Mouse (Mus musculus) forebrain, embryonic 12.5 days (tissue): Measurements from ENCODE around the gene Borcs5. TPM values are rescaled to one million over a fixed set of nuclear protein-coding genes. Genes with fewer than 3 reads are reported as not detected.
A peak's percentile ranks its signal among the peaks of the same experiment; 100 is the strongest.

Experiments
- ATAC-seq: fragments of 200-750 bp; cut with Nextera tagmentation; 2 replicates; pipeline ENCODE4 v1.8.0; 2017; ENCODE audit warnings: moderate TSS enrichment; ENCODE audit not compliant: low FRiP score
- H3K27ac ChIP-seq: fragments of 300-500 bp; sonication (generic); 2 replicates; pipeline ENCODE4 v1.5.1; 2016; ENCODE audit warnings: mild to moderate bottlenecking
- H3K27me3 ChIP-seq: fragments of 300-500 bp; sonication (generic); 2 replicates; pipeline ENCODE4 v1.6.1; 2016; ENCODE audit warnings: mild to moderate bottlenecking
- H3K36me3 ChIP-seq: fragments of 300-500 bp; sonication (generic); replicated peaks from 2 replicates; pipeline ENCODE4 v1.6.1; 2016; ENCODE audit warnings: mild to moderate bottlenecking
- H3K4me1 ChIP-seq: fragments of 300-500 bp; sonication (generic); 2 replicates; pipeline ENCODE4 v1.6.1; 2016
- H3K4me2 ChIP-seq: fragments of 300-500 bp; sonication (generic); 2 replicates; pipeline ENCODE4 v1.6.1; 2016; ENCODE audit warnings: mild to moderate bottlenecking, moderate library complexity
- H3K4me3 ChIP-seq: fragments of 300-500 bp; sonication (generic); replicated peaks from 2 replicates; pipeline ENCODE4 v1.5.1; 2016; ENCODE audit warnings: mild to moderate bottlenecking
- H3K9ac ChIP-seq: fragments of 300-500 bp; sonication (generic); 2 replicates; pipeline ENCODE4 v1.6.1; 2016; ENCODE audit warnings: mild to moderate bottlenecking
- H3K9me3 ChIP-seq: fragments of 300-500 bp; sonication (generic); 2 replicates; pipeline ENCODE4 v1.6.1; 2016
- WGBS: fragments of 180-500 bp; shearing (Covaris S2); methylation state at CpG from one replicate; pipeline ENCODE4 v1.1.7; 2016; 5-methylcytosine and 5-hydroxymethylcytosine counted together
- polyA plus RNA-seq: library from polyadenylated mRNA; unstranded; fragments of >200 nt; fragmentation: Nextera tagmentation; extraction: Ambion mirVana; gene quantifications from 2 replicates; pipeline ENCODE4 v1.2.1, GENCODE M21; 2016

The Borcs5 gene
- polyA plus RNA-seq, 1 experiment from 2014 or later, result 35.8 TPM

DNA sequence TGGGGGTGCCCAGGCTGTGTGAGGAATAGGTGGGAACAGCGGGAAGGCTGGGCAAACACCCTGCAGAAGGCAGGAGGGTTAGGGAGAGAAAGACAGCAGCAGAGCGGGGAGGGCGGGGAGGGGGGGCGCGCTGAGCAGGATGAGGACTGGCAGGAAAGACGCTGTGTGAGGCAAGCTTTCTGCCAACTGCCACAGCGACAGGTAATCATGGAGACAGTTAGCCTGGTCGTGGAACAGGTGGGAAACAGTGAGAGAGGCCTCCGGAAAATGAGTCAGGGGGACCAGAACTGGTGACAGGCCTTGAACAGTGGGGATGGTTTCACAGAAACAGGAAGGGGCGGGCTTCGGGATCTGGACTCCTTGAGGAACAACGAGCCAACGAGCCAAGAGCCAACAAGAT, 27.4 kb upstream of the Borcs5 start:
- WGBS, result 79% methylated on average over 13 of the region's 13 CpGs
- H3K27ac ChIP-seq, result no peak overlapping the region
- no peaks in the 10 kb centered on the region for H3K36me3 ChIP-seq

DNA sequence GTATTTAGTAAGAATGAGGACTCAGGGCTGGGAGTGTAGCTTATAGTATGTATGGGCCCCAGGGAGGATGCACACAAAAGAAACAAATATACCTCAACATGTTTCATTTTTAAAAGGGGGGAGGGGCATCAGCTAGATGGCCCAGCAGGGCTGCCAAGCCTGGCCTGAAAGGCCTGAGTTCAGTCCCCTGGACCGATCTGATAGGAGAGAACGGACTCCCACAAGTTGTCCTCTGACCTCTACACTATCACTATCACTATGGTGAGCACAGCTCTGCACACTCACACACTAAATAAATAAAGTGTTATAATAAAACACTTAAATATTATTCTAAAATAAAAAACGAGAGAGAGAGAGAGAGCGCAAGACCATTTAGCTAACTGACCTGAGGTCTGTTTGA, 25.0 kb upstream of the Borcs5 start:
- ATAC-seq, result no peak

More for the DNA sequence above, 27.4 kb upstream of the Borcs5 start:
- Histone ChIP-seq H3K9ac (no peak overlapping the region), H3K4me2 (no peak overlapping the region), H3K4me1 (no peaks in the 10 kb centered on the region), H3K4me3 (no peak overlapping the region), H3K27me3 (no peaks in the 10 kb centered on the region), H3K9me3 (no peaks in the 10 kb centered on the region)
- no peak for ATAC-seq

GRCm38 (mm10) chr6:134614723-134615648, 24.3 kb upstream of the Borcs5 start:
- Histone ChIP-seq H3K9ac (no peak overlapping the region), H3K27ac (no peak overlapping the region), H3K4me3 (no peak overlapping the region), H3K9me3 (no peaks in the 10 kb centered on the region), H3K4me2 (no peak overlapping the region), H3K4me1 (no peaks in the 10 kb centered on the region), H3K36me3 (no peaks in the 10 kb centered on the region), H3K27me3 (no peaks in the 10 kb centered on the region)
- 25% methylated on average over 16 of the region's 16 CpGs for WGBS
- ATAC-seq, result peak; percentile 70

More for the DNA sequence above, 25.0 kb upstream of the Borcs5 start:
- Histone ChIP-seq H3K9me3 (no peaks in the 10 kb centered on the region), H3K36me3 (no peaks in the 10 kb centered on the region), H3K4me3 (no peak overlapping the region), H3K4me1 (no peaks in the 10 kb centered on the region), H3K4me2 (no peak overlapping the region), H3K9ac (no peak overlapping the region), H3K27me3 (no peaks in the 10 kb centered on the region), H3K27ac (no peak overlapping the region)
- WGBS, result 79% methylated on average over 4 of the region's 4 CpGs

DNA sequence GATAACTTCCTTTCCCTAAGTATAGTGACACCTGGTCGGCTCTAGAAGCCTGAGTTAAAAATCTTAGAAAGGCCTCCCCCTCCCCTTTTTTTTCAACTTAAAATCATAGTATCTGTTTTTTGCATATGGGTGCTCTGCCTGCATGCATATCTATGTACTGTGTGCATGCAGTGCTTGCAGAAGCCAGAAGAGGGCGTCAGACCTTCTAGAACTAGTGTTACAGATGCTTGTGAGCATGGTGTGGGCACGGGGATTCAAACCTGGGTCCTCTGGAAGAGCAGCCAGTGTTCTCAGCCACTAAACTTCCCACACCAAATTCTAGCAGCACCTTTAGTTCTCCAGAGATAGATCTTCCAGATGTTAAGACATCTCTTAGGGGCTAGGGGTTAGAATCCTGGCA, 21.7 kb upstream of the Borcs5 start:
- no peak overlapping the region for H3K4me2 ChIP-seq
- H3K9ac ChIP-seq, result no peak overlapping the region
- H3K27ac ChIP-seq, result no peak overlapping the region
- no peaks in the 10 kb centered on the region for H3K4me1 ChIP-seq
- WGBS, result 58% methylated on average over 3 of the region's 3 CpGs
- no peak for ATAC-seq
- no peak overlapping the region for H3K4me3 ChIP-seq
- no peaks in the 10 kb centered on the region for H3K9me3 ChIP-seq
- H3K36me3 ChIP-seq, result no peaks in the 10 kb centered on the region
- no peaks in the 10 kb centered on the region for H3K27me3 ChIP-seq

DNA sequence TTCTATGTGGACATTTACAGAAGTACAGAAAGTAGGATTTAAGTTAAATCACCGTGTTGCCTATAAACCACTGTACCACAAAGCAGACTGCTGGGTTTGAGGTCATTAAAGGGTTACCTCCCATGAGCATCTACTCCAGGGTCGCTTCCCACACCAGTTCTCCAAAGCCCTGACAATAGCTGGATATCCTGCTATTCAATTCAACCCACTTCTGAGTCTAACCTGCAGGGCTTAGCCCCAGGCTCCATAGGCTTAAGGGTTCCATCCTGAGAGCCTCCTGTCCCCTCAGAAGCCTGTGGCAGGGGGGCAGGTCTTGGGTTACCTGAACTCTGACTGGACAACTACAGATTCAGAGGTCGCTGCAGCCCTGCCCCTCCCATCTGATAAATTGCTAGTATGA, 19.2 kb upstream of the Borcs5 start:
- ATAC-seq, result no peak
- no peak overlapping the region for H3K4me3 ChIP-seq
- H3K36me3 ChIP-seq, result no peaks in the 10 kb centered on the region
- H3K4me1 ChIP-seq, result no peaks in the 10 kb centered on the region
- 76% methylated on average over 3 of the region's 3 CpGs for WGBS
- no peaks in the 10 kb centered on the region for H3K9me3 ChIP-seq
- no peaks in the 10 kb centered on the region for H3K27me3 ChIP-seq
- H3K4me2 ChIP-seq, result no peak overlapping the region
- H3K9ac ChIP-seq, result no peak overlapping the region
- no peak overlapping the region for H3K27ac ChIP-seq

- Histone ChIP-seq H3K9me3 (no peaks in the 10 kb centered on the region), H3K4me3 (no peak overlapping the region), H3K4me1 (no peaks in the 10 kb centered on the region), H3K9ac (no peak overlapping the region), H3K4me2 (no peak overlapping the region), H3K36me3 (no peaks in the 10 kb centered on the region), H3K27me3 (no peaks in the 10 kb centered on the region), H3K27ac (no peak overlapping the region)
- ATAC-seq, result no peak
- 65% methylated on average over 6 of the region's 6 CpGs for WGBS
Observed at GRCm38 (mm10) chr6:134620846-134621551, 18.3 kb upstream of the Borcs5 start.

- H3K4me2 ChIP-seq, result no peak overlapping the region
- H3K4me1 ChIP-seq, result no peaks in the 10 kb centered on the region
- no peak overlapping the region for H3K27ac ChIP-seq
- H3K36me3 ChIP-seq, result no peaks in the 10 kb centered on the region
- H3K9ac ChIP-seq, result no peak overlapping the region
- no peak for ATAC-seq
- H3K4me3 ChIP-seq, result no peak overlapping the region
- no peaks in the 10 kb centered on the region for H3K27me3 ChIP-seq
- no peaks in the 10 kb centered on the region for H3K9me3 ChIP-seq
- WGBS, result 84% methylated on average over 14 of the region's 14 CpGs
Observed at GRCm38 (mm10) chr6:134621552-134621949, 17.8 kb upstream of the Borcs5 start.

GRCm38 (mm10) chr6:134625431-134625830, 13.9 kb upstream of the Borcs5 start:
- Histone ChIP-seq H3K9ac (no peak overlapping the region), H3K4me3 (no peak overlapping the region), H3K36me3 (no peaks in the 10 kb centered on the region), H3K27ac (no peak overlapping the region), H3K9me3 (no peaks in the 10 kb centered on the region), H3K4me2 (no peak overlapping the region), H3K4me1 (no peaks in the 10 kb centered on the region), H3K27me3 (0 out of 2 replicates have a peak, but pooled peaks cover 2% of the 10 kb centered on the region)
- ATAC-seq, result no peak
- WGBS, result 64% methylated on average over 12 of the region's 12 CpGs

- H3K27ac ChIP-seq, result no peak overlapping the region
- H3K9ac ChIP-seq, result no peak overlapping the region
- WGBS, result 94% methylated on average over 1 of the region's 1 CpGs
- no peak for ATAC-seq
- no peaks in the 10 kb centered on the region for H3K9me3 ChIP-seq
- no peak overlapping the region for H3K4me2 ChIP-seq
- peaks cover under 1% of the 10 kb centered on the region; the same call in 1 of the 2 replicates for H3K4me1 ChIP-seq
- no peaks in the 10 kb centered on the region for H3K36me3 ChIP-seq
- no peak overlapping the region for H3K4me3 ChIP-seq
- H3K27me3 ChIP-seq, result peaks cover 13% of the 10 kb centered on the region
Observed at GRCm38 (mm10) chr6:134626564-134626963, 12.7 kb upstream of the Borcs5 start.

DNA sequence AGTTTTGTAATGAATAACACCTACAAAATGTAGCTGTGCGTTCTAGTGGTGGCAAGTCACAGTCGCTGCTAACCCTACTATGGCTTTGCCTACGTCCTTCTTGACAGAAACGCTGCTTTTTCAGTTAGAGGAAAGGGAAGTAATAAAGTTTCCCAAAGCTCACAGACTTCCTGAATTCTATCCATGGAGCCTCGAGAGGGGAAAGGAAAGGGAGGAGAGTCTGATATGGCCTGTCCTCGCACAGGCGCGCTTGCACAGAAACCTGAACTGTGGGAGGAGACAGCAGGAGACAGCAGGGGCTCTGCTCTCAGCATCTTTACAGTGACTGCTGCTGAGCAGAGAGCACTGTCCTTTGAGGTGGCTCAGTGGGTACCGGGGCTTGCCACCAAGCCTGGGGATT, 8.9 kb upstream of the Borcs5 start:
- peaks cover 36% of the 10 kb centered on the region for H3K27me3 ChIP-seq
- no peak for ATAC-seq
- H3K36me3 ChIP-seq, result no peaks in the 10 kb centered on the region
- WGBS, result 80% methylated on average over 9 of the region's 9 CpGs
- peaks cover 12% of the 10 kb centered on the region for H3K4me1 ChIP-seq
- no peak overlapping the region for H3K4me2 ChIP-seq
- H3K9ac ChIP-seq, result no peak overlapping the region
- no peak overlapping the region for H3K4me3 ChIP-seq
- no peak overlapping the region for H3K27ac ChIP-seq
- no peaks in the 10 kb centered on the region for H3K9me3 ChIP-seq

- H3K9ac ChIP-seq, result peak within 1 kb of the TSS; percentile 54
- H3K4me2 ChIP-seq, result peak within 1 kb of the TSS; percentile 76
- no peaks in the 10 kb centered on the region for H3K36me3 ChIP-seq
- no peaks in the 10 kb centered on the region for H3K9me3 ChIP-seq
- 1% methylated on average over 46 of the region's 46 CpGs for WGBS
- peaks cover 12% of the 10 kb centered on the region for H3K4me1 ChIP-seq
- peak within 1 kb of the TSS; percentile 49 for H3K4me3 ChIP-seq
- peaks cover 36% of the 10 kb centered on the region for H3K27me3 ChIP-seq
- no peak for ATAC-seq
- H3K27ac ChIP-seq, result no peak within 1 kb of the TSS
Observed at GRCm38 (mm10) chr6:134631947-134632687, 7.2 kb upstream of the Borcs5 start, which contains the start of gene Mansc1. Gene Mansc1 (minus strand): TSS chr6:134632488.

GRCm38 (mm10) chr6:134632756-134633155, 6.6 kb upstream of the Borcs5 start:
- Histone ChIP-seq H3K36me3 (no peaks in the 10 kb centered on the region), H3K4me3 (peak overlapping the region; percentile 49), H3K27ac (no peak overlapping the region), H3K27me3 (peaks cover 36% of the 10 kb centered on the region), H3K4me1 (peaks cover 12% of the 10 kb centered on the region), H3K4me2 (peak overlapping the region; percentile 76), H3K9ac (peak overlapping the region; percentile 54), H3K9me3 (no peaks in the 10 kb centered on the region)
- ATAC-seq, result no peak
- WGBS, result 37% methylated on average over 5 of the region's 5 CpGs
